Mouse (Mus musculus) cerebellum, adult 2 months (tissue): ENCODE measurements around the gene Gm28845. TPM values are rescaled to one million over a fixed set of nuclear protein-coding genes. Genes with fewer than 3 reads are reported as not detected.
"Not testable (repeated sequence)": the region's sequence is repeated elsewhere in the genome, so short reads cannot be mapped to it uniquely, and the experiment has no call there.

Experiments
- DNase-seq, 2 experiments: peaks; one replicate each; pipeline ENCODE4 v3.0.0; 2021
- H3K27ac ChIP-seq: fragments of 200-500 bp; 2 replicates; pipeline ENCODE4 v1.5.1; 2012; ENCODE audit warnings: low read length, control low read depth, inconsistent platforms; ENCODE audit not compliant: insufficient read depth
- H3K27me3 ChIP-seq: fragments of 200-500 bp; 2 replicates; pipeline ENCODE4 v1.6.1; 2012; ENCODE audit warnings: inconsistent platforms, mild to moderate bottlenecking, low read length, moderate library complexity; ENCODE audit not compliant: control insufficient read depth, insufficient read depth
- H3K4me1 ChIP-seq: fragments of 200-500 bp; 2 replicates; pipeline ENCODE4 v1.6.1; 2011; ENCODE audit warnings: low read length; ENCODE audit not compliant: control insufficient read depth, insufficient read depth
- H3K4me3 ChIP-seq: fragments of 200-500 bp; replicated peaks from 2 replicates; pipeline ENCODE3; 2011; ENCODE audit warnings: mild to moderate bottlenecking, low read depth, low read length, control low read depth; ENCODE audit not compliant: insufficient read depth
- CTCF ChIP-seq: fragments of 200-500 bp; IDR thresholded peaks from 2 replicates; pipeline ENCODE4 v1.5.1; 2011; ENCODE audit warnings: low read depth, mild to moderate bottlenecking, control low read depth, low read length, moderate library complexity, borderline replicate concordance; ENCODE audit not compliant: insufficient read depth
- POLR2A ChIP-seq: fragments of 200-500 bp; IDR thresholded peaks from 2 replicates; pipeline ENCODE4 v1.6.1; 2011; ENCODE audit warnings: low read length, control low read depth, borderline replicate concordance; ENCODE audit not compliant: insufficient read depth
- WGBS: fragments of 180-500 bp; shearing (Covaris S2); methylation state at CpG from one replicate; pipeline ENCODE4 v1.1.7; 2018; 5-methylcytosine and 5-hydroxymethylcytosine counted together
- polyA plus RNA-seq: library from polyadenylated mRNA; depleted of rRNA; stranded (reverse); fragments of >200 nt; gene quantifications from 2 replicates; pipeline ENCODE4 v1.2.3, GENCODE M21; 2012; rRNA removed

Gene Gm28845
- polyA plus RNA-seq, 1 experiment = 1.0 TPM

- H3K4me1 ChIP-seq = peaks cover 4% of the 10 kb centered on the region; the same call in 1 of the 2 replicates
- no peak overlapping the region for H3K27ac ChIP-seq
- 85% methylated on average over 7 of the region's 7 CpGs for WGBS
- TF ChIP-seq CTCF (no peak), POLR2A (no peak)
- DNase-seq = no peak
- no peaks in the 10 kb centered on the region for H3K27me3 ChIP-seq
- no peak overlapping the region for H3K4me3 ChIP-seq
These were observed 67.7 kb downstream of the Gm28845 start for GRCm38 (mm10) chr1:65051696-65052095.

- not testable (repeated sequence) for H3K4me3 ChIP-seq, H3K4me1 ChIP-seq, H3K27me3 ChIP-seq, H3K27ac ChIP-seq, DNase-seq
- 49% methylated on average over 8 of the region's 12 CpGs for WGBS
These were observed 68.4 kb downstream of the Gm28845 start, which contains the start of gene Cryge for GRCm38 (mm10) chr1:65050952-65051351. Gene Cryge (minus strand): TSS chr1:65051149.

Other genes starting within 250 kb of the Gm28845 start
- 14.5 and 16.1 TPM in 2 replicates for gene Plekhm3, start 162.7 kb downstream of the Gm28845 start, polyA plus RNA-seq
- gene Akr1cl, start 86.8 kb downstream of the Gm28845 start, polyA plus RNA-seq = not detected in 2 replicates
- gene Cryge, start 68.4 kb downstream of the Gm28845 start, polyA plus RNA-seq = not detected in 2 replicates
- not detected in 2 replicates for gene Crygd, start 56.1 kb downstream of the Gm28845 start, polyA plus RNA-seq
- gene Crygc, start 45.9 kb downstream of the Gm28845 start, polyA plus RNA-seq = not detected in 2 replicates
- gene Crygb, start 37.3 kb downstream of the Gm28845 start, polyA plus RNA-seq = not detected in 2 replicates
- gene Cryga, start 16.2 kb downstream of the Gm28845 start, polyA plus RNA-seq = 0.44 and 0.57 TPM in 2 replicates
- gene D630023F18Rik, start 3.7 kb upstream of the Gm28845 start, polyA plus RNA-seq = 2.2 and 3.1 TPM in 2 replicates
- gene Idh1, start 66.9 kb upstream of the Gm28845 start, polyA plus RNA-seq = 33.2 and 35.3 TPM in 2 replicates
- gene Pikfyve, start 67.1 kb upstream of the Gm28845 start, polyA plus RNA-seq = 12.9 and 14.3 TPM in 2 replicates
- gene Pth2r, start 162.5 kb upstream of the Gm28845 start, polyA plus RNA-seq = 0.38 and 0.40 TPM in 2 replicates